Mouse (Mus musculus) adrenal gland, postnatal 14 days (tissue): ENCODE data around the gene Tmem30b. TPM values are rescaled to one million over a fixed set of nuclear protein-coding genes. Genes with fewer than 3 reads are reported as not detected.
A peak's percentile ranks its signal among the peaks of the same experiment; 100 is the strongest.

Experiments
- DNase-seq: peaks from one replicate; pipeline ENCODE4 v3.0.0; 2021; ENCODE audit warnings: mixed read lengths
- total RNA-seq: library from RNA; stranded (reverse); gene quantifications from 2 replicates; pipeline ENCODE4 v1.2.3, GENCODE M21; 2021

Tmem30b gene
- total RNA-seq, 1 experiment from 2014 or later: 3.1 TPM

DNA sequence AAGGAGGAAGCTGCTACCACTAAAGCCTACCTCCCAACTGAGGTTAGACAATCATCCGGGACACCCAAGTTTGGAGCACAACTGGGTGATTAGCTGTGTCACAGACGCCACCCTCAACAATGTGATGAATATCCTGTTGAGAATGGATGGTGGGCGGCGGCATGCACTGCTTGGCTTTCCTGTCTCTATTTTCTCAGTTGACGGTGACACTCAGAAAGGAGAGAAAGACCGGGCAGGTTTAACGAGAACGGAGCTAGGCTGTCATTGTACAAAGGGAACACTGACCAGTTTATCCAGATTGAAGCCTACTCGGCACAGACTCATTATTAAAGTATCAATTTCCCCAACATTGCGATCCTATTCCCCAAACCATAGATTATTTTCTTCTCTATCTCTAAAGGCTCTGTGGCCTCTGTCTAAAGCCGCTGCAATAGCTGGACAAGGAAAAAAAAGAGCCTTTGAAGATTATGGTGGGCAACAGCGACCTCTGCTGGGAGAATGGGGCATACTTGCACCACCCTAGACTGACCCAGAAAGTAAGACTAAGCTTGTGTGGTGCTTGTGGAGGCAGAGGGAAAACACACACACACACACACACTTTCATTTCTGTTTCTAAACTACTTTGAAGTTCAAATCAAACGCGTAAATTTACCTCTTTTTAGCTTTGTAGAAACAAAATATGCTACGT, 29.0 kb downstream of the Tmem30b start:
- peak; percentile 90 for DNase-seq

DNA sequence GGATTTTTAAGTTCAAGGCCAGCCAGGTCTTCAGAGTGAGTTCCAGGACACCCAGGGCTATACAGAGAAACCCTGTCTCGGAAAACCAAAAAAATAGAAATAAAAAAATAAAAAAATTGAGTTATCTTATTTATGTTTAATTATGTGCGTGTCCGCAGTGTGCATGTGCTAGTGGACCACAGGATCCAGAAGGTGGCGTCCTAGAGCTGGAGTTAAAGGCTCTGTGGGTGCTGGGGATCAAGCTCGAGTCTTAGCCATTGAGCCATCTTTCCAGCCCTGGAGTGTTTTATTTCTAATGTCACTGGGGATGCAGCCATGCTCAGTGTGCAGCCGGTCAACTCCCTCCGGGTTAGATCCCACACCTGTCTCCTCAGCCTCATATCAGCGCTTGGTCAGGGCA, 29.7 kb downstream of the Tmem30b start:
- no peak for DNase-seq

DNA sequence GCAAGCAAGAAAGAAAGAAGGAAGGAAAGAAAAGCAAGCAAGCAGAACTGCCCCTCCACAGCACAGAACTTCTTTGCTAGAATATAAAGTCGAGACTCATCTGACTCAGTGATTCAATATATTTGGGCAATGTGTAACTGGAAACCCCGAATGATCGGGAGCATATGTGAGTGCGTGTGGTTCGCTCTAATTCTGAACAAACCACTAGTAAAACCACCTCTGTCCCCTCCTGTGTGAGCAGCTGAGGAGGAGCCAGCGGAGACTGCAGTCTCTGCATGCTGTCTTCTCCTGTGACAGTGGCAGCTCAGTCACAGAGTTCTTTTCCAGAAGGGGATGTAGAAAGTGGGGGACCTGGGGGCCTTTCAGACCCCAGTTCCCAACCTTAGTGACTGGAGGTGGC, 31.5 kb downstream of the Tmem30b start:
- DNase-seq: no peak

DNA sequence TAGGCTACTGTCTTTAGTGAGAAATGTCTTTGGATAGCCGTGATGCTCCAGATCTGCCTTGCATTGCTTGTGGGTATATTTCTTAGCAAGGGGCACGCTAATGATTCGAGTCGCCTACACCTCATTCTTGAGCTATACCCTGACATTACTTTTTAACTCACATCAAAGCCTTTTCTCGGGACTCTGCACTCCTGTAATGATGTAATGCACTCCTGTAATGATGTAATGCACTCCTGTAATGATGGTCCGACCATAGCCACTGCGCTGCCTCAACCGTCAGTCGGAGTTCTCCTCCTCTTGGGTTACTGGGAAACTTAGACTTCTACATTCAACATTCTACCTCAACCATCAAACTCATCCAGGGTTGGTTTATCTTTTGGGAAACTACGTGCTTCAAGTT, 32.2 kb downstream of the Tmem30b start:
- no peak for DNase-seq

DNA sequence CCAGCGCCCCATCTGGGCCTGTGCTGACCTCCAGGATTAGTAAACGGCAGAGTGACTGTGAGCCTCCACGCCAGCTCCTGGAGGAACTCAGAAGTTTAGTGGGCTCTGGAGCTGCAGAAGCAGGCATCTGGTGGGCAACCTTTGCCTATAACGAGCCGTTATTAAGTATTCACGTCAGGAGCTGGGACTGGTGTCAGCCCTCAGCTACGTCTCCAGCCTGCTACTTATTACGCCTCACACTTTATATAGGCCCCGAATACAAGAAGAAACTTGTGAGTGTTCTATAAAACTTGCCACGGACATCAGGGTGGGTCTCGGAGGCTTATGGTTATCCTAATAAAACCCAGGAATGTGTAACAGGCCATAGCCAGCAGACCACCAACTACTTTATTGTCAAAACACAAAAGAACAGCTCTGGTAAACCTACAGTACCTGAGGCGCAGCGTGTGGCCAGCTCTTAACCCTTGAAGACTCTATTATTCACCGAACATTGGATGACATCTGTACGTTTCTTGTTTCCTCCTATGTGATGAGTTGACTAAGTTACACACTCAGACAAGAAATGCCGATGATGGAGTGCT, 34.6 kb downstream of the Tmem30b start:
- no peak for DNase-seq

DNA sequence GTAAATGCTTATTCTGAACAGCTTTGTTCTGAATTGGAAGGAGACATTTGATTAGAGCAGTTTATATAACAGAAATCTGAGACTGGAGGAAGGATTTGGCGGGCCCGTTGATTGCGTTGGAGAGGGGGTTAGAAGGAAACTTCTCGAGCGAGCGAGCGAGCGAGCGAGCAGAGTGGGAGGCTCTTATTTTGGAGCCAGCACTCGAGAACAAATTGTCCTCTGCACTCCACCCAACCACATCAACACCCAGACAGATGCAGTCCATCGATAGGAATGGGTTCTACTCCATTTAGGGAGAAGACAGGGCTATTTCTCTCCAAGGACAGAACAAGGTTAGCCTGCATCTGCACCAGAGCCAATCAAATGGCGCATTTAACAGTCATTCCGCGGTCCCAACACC, 39.1 kb downstream of the Tmem30b start:
- no peak for DNase-seq

DNA sequence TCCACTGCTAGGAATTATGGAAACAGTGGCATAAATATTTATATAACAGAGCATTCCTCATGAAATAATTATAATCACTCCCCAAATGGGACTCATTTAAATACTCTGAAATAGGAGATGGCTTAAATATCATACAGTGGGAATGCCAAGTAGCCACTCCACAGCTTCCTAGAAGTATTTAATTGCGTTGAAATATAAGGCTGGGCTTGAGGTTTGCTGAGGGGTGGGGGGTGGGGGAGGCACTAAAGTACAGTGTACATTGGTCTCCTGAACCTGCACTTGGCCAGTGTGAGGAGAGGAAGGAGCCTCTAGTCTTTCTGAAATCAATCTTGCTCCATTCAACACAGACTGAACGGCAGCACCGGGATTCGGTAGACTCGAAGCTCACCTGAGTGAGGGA, 39.5 kb downstream of the Tmem30b start:
- DNase-seq: no peak

DNA sequence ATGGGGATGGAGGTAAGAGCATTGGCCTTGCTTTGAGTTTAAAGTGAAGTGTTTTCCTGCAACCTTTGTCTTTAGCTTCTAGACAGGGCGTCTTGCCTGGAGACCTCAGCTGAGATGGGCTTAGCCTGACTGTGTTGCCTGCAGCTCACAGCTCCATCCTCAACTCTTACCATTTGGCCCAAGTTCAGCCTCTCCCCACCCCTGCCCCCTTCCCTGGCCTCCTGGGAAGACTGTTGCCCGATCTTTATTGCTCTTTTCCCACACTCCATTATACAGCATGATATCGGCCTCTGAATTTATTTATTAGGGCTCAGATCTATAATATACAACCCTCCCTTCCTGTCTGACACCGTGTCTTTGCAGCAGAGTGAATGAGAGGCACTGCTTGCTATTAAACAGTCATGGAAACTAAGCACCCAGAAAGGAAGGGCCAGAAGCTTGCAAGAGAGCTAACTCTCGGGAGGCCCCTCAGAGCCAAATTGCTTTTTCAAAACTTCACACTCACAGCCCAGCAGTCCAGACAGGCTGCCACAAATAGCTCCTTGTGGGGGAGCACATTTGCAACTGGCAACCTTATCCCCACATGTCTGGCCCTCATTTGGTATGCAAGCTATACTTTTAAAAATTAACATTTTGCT, 45.4 kb downstream of the Tmem30b start:
- DNase-seq: peak; percentile 43

DNA sequence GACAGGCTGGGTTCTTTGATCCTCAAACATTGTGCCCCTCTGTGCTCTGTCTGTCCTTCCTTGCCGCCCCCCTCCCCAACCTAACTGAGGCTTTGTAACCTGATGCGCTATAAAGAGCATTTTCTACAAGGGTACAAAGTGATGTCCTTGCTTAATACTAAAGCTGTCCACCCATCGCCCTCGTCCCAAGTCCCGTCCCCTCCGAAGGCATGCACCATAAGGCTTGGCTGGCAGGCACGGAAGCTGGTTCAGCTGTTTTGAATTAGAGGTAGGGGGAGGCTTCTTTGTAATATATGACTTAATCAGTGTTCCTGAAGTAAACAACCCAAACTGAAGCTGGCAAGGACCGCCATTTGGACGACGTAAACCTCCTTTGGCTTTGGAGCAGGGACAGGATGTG, 51.0 kb downstream of the Tmem30b start:
- DNase-seq: no peak

DNA sequence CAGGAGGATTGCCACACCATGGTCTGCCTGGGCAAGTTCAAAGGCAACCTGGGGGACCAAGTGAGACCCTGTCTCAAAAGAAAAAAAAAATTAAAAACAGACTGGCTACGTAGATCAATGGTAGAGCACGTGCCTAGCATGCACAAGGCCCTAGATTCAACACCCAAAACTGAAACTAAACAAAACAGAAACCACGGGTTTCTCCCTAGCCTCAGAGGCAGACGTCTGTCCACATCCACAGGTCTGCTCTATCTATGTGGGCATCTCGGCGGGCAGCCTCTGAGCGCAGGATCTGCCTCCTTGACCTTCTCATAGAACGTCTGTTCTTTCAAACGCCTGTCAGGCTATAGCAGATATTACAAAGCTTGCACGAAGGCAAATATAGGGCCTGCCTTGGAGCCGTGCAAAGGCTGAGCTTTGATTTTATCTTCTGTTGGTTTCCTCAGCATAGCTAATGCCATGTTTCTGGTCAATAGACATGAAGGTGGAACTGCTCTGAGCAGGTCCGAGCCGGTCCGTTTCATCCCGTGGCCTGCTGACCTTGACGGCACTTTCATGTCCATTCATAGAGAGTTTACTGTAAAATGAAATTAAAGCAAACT, 52.2 kb downstream of the Tmem30b start:
- peak; percentile 32 for DNase-seq

Other genes with a start within 250 kb of the Tmem30b start
- gene Prkch, start 38.4 kb upstream of the Tmem30b start, total RNA-seq: 19.9 and 27.2 TPM in 2 replicates